Mouse (Mus musculus): Measurements from ENCODE around the gene Itgae. TPM values are rescaled to one million over a fixed set of nuclear protein-coding genes. Genes with fewer than 3 reads are reported as not detected.

The Itgae gene
- under 1 TPM in 2 of 4 experiments, not detected in 2; 0.22 to 0.38 TPM for total RNA-seq (2022)

DNA sequence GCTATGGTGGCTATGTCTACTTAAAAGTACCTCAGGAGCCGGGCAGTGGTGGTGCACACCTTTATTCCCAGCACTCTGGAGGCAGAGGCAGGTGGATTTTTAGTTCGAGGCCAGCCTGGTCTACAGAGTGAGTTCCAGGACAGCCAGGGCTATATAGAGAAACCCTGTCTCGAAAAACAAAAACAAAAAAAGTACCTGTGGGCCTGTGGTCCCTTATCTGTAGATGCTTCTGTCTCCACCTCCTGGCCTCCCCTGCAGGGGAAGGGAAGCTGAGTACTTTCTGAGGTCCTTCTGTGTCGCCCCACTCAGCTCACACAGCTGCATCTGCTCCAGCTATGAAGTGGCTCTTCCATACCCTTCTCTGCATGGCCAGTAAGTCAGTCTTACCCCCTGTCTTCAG is at the start of gene Itgae:
Itgae (plus strand) TSS at position 301 of the 400 bp plus-strand sequence.
- DNase-seq (ENCODE audit: low spot score) = no peak

DNA sequence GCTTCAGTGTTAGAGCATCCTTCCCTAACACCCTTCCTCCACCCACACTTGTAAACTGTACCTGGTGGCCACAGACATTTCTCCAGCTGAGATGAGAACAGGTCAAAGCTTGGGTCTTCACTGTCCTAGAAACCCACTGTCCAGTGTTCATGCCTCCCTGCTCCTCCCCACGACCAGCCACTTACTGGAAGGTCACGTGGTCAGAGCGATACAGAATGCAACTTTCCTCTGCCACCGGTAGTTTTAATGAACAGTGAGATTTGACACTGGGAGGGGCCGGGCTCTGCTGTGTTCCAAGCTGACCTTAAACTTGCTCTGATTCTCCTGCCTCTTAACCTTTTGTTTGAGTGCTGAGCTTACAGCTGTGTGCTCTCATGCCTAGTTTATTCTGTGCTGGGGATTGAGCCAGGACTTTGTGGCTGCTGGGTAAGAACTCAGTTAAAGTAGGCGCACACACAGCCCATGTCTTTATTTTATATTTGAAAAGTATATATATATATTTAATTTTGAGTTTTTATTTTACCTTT is 46.1 kb upstream of the Itgae start:
- no peak for DNase-seq (ENCODE audit: low spot score)

DNA sequence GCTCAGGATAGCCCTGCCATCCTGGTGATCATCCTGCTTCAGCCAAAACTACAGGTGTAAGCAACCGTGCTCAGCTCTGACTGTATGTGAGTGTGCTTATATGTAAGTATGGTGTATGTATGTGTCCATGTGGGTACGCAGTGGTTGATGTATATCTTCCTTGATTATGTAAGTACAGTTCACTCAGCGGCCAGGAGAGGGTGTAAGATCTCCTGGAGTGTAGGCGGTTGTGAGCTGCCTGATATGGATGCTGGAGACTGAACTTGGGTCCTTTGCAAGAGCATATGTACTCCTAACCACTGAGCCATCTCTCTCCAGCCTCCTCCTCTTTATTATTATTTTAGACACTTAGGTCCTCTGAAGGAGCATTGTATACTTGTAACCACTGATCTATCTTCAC is 45.6 kb upstream of the Itgae start:
- DNase-seq (ENCODE audit: low spot score) = no peak

DNA sequence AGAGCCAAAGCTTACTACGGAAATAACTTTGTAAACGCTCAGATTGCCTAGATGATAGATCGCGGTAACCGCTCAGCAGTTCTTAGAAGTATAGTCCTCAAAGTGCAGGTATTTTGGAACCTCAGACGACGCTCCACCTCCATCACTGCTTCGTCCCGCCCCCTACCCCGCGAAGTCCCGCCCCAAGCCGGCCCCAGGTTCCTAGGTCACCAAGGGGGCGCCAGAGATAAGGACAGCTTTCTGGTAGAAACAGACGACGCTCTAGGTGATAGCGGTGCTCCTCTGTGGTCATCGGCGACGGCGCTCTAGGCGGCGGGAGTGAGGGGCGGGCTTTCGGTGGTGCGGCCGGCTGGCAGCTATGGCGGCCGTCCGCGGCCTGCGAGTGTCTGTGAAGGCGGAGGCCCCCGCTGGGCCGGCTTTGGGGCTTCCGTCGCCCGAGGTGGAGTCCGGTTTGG is 42.8 kb upstream of the Itgae start, which contains the start of gene Ncbp3:
Ncbp3 (plus strand) TSS at position 242 of the 455 bp plus-strand sequence.
- peak; percentile 97 for DNase-seq (ENCODE audit: low spot score)

DNA sequence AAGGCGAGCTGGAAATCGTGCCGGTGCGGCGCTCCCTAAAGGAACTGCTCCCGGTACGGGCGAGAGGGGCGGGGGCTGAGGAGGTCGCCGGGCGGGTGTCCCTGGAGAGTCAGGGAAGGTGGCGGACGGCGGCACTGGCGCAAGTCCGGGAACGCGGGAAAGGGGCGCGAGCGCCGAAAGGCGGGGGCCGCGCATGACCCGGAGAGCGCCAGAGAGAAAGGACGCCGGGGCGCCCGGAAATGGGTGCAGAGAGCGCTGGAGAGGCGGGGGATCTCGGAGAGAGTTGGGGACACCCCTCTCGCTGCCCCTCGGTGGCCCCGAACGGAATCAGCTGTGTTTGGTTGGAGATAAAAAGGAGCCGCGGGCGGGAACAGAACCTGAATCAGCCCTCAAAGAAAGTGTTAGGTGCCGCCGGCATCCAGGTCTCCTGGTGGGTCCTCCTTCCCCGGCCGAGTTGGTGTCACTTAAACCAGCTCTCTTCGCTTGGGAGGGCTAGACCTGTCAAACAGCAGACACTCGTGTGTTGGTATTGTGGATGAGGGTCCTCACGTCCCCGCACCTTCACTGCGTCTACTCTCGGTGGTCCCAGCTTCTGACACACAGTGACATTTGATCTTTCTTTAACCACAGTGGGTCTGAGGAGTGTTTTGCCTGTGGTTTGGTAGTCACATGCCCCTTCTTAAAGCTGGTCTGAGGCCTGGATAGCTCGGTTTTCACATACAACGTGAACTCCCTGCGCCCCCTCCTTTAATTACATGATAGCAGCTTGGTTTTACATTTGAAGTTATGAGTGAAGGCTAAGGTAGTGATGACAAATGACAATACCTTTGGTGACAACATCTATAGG is 42.1 kb upstream of the Itgae start:
- DNase-seq (ENCODE audit: low spot score) = no peak

DNA sequence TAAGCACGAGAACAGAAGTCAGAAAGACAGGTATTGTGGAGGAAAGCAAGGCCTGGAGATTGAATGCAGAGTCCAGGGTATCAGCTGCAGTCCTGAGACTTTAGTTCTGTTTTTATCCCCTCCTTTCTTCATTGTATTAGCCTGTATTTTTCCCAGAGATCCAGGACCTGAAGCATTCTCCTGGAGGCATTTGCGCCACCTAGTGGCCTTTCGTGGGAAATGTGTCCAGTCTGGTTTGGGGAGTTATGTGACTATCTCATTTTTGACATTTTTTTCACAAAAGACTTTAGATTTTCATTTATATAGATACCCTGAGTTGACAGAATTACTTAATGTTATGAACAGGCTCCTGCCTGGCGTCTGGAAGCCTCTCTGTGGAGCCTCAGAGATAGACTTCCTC is 41.0 kb upstream of the Itgae start:
- DNase-seq (ENCODE audit: low spot score) = peak; percentile 76

DNA sequence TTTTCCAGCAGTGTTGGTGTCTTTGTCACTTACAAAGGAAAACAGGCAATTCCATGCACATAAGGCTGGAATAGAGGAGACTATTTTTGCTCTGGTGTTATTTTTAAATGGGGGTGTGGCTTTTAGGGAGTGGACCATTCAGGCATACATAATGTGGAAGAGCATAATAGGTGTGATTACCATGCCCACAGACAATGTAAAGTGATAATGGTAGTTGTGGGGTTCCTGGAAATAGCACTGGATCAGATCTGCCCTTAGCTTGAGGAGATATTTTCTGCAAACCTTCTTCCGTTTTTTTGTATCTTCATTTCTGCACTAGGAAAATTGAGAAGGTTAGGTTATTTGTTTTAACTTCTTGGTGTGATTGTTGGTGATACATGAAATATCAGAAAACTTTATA is 37.6 kb upstream of the Itgae start:
- DNase-seq (ENCODE audit: low spot score) = no peak

DNA sequence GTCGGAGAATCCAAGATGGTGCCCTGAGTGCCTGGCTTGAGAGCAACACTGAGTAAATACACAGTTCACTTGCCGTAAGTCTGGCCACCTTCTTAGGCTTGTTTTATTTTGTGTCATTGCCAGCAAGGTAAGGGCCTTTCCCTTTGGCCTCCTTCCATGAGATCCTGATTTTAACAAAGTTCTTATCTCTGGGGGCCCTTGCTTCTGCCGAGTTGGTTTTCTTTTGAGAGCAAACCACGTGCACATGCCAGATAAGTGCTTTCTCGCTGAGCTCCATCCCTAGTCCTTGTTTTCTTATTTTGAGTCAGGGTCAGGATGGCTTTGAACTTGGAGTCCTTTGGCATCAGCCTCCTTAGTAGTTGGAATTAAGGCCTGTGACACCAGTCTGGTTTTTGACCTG is 32.7 kb upstream of the Itgae start:
- no peak for DNase-seq (ENCODE audit: low spot score)

DNA sequence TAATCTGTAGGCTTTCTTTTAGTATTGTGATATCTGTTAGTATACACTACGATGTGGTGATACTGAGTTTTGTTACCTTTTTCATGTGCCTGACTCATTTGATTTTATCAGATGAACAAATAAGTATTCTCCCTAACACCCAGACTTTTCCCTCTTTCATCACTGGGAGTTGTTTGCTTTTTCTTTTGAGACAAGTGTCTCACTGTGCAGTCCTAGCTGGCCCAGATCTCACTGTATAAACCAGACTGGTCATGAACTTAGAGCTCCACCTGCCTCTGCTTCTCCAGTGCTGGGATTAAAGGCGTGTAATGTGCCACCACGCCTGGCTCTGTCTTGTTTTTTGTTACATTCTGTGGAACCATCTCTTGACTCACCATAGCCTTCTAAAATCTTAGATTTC is 30.8 kb upstream of the Itgae start:
- DNase-seq (ENCODE audit: low spot score) = no peak

DNA sequence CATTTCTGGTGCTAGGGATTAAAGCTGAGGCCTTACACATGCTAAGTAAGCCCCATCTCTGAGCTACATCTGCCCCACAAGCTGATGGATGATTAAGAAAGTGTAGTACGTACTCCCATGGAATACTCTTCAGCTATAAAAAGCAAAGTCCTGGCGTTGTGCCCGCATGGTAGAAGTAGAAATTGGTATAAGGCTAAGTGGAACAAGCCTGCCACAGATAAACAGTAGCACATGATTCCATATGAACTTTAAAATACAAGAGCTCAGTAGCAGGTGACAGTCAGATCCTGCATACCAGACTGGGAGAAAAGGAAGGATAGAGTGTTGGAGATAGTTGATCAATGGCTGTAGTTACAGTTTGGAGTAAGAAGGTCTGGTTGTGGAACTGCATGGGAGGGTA is 29.0 kb upstream of the Itgae start:
- DNase-seq (ENCODE audit: low spot score) = no peak

DNA sequence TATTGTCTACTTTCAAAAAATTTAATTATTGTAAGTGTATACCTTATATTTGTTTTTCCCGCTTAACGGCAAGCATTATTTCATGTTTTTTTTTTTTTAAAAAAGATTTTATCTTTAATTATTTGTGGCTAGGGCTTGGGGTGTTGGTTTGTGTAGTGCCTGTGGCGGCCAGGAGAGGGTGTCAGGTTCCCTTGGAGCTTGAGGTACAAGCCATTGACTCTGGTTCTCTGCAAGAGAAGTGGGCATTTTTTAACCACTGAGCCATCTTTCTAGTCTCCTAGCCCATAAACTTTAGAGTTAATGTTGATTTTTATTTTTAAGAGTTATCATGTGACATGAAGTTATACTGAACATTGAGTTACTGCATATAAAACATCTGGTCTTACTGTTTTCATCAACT is 18.5 kb upstream of the Itgae start:
- DNase-seq (ENCODE audit: low spot score) = no peak

DNA sequence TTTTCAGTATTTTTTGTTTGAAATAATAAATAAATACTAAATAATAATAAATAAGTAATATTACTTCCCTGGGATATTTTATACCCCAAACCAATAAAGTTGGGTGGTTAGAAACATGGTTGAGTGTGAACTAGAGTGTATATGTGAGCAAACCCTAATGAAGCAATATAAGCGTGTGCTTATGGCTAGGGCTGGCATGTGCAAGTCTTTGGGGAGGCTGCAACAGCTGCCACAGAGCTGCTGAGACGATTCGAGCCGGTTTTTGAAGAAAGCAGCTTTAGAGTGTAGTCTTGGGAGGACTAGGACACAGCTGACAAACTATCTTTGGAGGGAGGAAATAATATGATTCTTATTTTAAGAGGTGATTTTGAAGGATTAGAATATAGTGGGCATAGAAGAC is 14.1 kb upstream of the Itgae start:
- DNase-seq (ENCODE audit: low spot score) = no peak

DNA sequence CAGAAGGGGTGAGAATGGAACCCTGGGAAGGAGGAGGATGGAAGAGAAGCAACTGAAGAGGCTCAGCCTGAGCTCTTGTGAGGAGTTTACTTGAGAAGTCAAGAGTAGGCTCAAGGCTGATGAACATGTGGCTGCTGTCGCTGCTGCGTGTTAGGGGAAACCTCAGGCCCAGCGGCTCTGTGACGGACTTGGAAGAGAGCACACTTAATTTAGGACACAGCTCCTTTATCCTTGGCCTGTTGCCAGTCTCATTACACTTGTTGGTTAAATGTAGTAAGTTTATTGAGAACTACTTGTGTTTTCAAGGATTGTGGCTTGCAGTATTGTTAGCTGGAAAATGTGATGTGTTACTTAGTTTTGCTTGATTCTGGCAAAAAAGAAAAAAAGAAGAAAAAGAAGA is 13.7 kb upstream of the Itgae start:
- no peak for DNase-seq (ENCODE audit: low spot score)

DNA sequence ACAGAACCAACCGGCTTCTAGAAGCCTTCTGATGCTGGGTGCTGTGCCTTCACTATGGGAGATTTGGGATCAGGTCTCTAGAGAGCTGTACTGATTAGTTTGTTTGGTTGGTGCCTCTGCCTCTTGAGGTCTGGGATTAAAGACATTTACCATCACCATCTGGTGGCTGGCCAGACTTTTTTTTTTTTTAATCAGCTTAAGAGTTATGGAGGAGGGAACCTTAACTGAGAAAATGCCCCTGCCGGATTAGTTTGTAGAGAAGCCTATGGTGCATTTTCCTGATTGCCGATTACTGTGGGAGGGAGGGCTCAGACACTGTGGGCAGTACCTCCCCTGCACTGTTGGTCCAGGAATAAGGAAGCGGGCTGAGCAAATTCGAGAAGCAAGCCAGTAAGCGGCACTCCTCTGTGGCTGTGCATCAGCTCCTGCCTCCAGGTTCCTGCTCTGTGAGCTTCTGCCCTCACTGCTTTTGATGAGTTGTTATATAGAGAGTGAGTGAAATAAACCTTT is 13.1 kb upstream of the Itgae start:
- no peak for DNase-seq (ENCODE audit: low spot score)

DNA sequence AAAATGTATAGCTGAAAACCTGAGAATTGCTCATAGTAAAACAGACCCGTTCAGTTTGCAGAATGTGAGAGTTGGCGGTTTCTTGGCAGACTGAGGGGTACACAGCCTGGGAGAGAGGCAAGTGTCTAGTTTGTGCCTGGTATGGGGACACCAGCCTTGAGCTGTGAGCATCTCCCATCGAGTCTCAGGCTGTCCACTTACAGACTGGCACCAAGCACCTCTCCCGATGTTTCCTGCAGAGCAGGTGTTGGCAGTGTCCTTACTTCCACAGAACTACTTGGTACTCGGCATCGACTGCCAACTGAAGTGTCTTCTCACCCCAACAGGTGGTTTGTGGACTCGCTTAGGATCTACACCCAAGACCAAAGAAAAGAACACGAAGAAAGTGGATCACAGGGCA is 11.8 kb upstream of the Itgae start:
- DNase-seq (ENCODE audit: low spot score) = no peak

DNA sequence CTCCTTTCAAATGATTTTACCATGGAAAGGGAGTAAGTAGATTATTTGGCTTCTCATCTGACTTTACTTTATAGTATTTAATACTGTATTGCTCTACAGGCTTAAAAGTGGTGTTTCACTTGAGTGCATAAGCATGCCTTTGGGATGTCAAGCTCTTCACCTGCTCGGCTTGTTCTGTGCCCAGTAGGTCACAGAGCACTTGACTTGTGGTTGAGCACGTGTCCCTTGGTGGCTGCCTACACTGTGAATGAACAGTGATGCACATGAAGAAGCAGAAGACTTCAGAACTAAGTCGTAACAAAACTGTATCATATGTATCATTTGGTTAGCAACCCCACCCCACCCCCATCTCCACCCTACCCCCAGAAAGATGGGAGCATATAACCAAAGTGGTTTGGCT is 10.1 kb upstream of the Itgae start:
- DNase-seq (ENCODE audit: low spot score) = no peak

DNA sequence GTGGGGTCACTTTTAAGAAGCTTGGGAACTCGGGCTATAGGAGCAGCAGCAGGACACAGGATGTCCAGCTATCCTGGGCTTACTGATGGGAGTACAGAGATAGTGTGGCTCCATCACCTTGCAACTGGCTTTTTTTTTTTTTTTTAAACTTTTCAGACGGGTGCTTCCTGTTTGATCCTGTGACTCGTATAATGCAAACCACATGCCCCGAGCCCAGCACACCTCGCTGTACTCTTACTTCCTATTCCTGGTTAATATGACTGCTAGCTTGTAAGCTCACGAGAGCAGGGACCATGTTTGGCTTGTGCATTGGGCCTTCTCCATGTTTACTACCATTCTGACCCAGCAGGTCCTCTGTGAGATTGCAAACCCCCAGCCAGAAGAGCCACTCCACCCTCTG is 6.1 kb upstream of the Itgae start:
- DNase-seq (ENCODE audit: low spot score) = no peak

DNA sequence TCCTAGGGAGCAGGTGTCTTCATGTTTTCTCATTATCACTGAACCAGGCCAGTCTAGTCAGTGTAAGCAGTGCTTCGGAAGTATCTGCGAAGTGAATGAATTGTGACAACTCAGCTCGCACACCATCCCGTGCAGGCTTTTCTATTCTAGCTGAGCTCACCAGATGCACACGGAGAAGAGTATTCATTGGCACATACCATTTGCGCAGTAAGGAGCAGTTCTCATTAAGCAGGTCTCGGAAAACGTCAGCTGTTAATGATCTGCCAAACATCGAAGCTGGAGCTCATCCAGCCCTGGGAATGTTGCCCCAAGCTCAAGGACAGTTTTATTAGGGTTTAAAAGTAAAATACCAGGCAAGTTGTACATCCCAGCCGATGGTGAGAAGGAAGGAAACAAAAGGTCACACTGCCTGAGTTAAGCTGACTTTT is 5.6 kb upstream of the Itgae start:
- DNase-seq (ENCODE audit: low spot score) = no peak

DNA sequence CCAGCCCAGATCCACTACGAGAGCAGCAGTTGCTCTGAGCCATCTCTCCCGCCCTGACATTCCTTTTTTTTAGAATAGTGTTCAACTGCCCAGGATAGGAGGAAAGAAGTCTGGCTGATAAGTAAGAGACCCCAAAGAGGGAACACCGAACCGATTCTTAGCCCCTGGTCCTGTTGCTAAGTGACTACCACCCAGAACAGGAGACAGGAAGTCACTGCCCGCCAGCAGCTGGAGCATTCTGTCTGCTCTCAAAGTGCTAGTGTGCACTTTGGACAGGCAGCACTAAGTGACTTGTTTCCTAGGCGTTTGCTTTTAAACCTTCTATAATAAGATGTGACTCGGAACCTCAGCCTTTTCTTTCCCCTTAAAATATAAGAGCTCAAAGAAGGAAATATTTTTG is 5.0 kb upstream of the Itgae start:
- DNase-seq (ENCODE audit: low spot score) = no peak

DNA sequence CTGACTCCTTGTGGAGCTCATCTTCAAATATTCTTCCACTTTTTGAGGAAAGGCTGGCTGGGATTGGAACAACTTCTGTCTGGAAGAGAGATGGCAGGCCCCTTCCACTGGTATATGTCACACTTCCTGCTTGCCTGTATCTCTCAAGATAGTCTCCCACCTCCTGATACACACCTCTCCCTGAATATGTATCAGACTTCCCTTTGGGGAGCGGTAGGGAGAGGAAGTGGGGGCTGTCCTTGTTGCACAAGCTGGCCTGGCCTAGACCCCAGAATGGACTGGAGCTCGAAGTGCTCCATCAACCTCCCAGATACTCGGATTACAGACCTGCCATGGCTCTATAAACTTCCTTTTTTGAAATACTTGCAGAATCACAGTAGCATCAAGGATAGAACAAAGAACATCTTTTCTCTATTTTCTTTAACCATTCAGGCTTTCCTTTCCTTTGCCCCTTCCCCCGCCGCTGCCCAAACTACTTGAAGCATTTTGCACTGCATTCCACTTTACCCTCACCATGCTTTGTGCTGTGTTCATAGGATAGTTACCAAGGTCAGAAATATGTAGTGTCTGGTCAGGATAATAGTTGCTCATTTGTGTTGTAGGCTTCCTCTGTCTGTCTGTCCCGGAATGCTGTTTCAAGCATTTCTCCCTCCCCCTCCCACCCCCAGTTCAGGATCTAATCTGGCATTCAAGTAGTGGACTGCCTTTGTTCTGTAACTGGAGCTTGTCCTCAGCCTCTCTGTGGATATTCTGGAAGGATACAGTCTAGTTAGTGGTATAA is 2.5 kb upstream of the Itgae start:
- DNase-seq (ENCODE audit: low spot score) = no peak

DNA sequence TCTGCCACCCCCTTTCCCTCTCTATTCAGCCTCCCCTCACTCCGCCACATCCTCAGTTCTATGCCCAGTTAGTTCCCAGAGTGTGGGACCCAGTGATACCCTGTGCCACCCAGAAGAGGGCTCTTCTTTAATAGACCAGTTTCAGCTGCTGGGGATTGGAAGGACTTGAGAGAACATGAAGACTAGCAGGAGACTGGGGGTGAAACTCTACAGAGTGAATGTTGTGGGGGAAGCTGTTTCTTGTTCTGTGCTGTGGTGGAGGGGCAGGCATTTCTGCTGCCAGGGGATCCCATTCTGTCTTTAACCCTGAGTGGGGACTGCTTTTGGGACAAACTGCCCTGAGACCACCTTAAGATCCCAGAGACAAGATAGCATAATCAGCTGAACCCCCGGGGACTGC is 443 bp downstream of the Itgae start:
- no peak for DNase-seq (ENCODE audit: low spot score)

DNA sequence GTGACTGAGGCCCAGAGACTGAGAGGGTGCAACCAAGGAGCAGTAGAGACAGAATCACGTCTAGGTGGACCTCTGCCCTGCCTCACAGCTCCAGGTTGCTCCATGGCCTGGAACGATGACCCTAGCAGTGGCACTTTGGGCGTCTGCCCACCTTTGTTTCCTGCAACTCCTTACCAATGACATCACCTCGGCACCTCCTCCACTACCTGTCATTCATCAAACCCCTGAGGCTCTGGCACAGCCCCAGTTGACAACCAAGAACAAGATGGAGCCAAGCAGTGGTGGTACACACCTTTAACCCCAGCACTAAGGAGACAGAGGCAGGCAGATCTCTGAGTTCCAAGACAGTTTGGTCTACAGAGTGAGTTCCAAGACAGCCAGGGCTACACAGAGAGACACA is 1.7 kb downstream of the Itgae start:
- DNase-seq (ENCODE audit: low spot score) = no peak
